Mouse (Mus musculus) gastrocnemius, postnatal 36 days (tissue): Measurements from ENCODE around the gene Dirc2. TPM values are rescaled to one million over a fixed set of nuclear protein-coding genes. Genes with fewer than 3 reads are reported as not detected.

ENCODE experiments used
- DNase-seq, 2 experiments: peaks; one replicate each; pipeline ENCODE4 v3.0.0; 2022
- intact Hi-C: fragments of 180-260 bp; cut with DNase I; formaldehyde crosslinking; loops from one replicate; pipeline ENCODE4 v1.15.1; 2025
- total RNA-seq, 2 experiments: library from RNA; stranded (reverse); gene quantifications; 2 replicates each; pipeline ENCODE4 v1.2.3; 2021

The Dirc2 gene
- total RNA-seq, 2 experiments from 2014 or later, result 54.7 to 57.4 TPM

DNA sequence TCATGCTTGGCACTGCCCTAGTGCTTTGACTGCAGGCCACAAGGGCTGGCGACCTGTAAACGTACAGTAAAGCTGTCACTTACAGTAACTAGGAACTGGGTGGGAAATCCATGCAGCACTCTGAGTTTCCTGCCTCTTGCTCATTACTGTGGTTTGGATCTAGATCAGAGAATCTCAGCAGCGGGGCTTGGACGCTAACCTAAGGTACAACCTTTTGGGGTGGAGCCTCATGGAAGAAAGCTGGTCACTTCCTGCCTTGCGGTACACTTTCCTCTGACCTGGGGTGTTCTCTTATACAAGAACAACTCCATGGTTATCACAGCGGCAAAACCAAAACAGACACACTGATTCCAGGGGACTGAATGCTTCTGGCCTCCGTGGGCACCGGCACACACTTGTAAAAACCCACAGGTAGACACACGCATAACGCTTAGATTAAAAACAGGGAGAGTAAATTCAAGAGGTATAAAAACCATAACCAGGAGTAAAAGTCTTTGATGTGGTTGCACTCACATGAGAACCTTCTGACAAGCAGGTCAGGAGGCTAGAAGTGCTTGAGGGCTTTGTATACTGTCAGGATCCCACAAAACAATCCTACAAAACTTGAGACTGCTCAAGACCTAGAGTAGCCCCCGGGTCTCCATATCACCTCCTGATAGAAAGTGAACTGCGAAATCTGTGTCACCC, 26.8 kb downstream of the Dirc2 start:
- intact Hi-C loops, result no loop called here

DNA sequence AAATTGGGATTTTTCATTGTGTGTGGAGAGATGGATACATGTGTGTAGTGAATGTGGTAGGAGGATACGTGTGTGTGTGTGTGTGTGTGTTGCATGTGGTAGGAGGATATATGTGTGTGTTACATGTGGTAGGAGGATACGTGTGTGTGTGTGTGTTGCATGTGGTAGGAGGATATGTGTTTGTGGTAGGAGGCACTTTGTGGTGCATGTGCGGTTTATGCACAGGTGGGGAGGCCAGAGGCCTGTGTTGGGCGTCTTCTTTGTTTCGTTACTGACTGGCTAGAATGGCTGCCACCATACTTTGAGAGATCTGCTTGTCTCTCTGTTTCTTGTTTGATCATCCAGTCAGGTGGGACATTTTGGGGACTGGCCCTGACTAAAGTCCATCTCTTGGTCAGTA, 27.5 kb downstream of the Dirc2 start:
- no peak for DNase-seq
- intact Hi-C loops, result no loop called here

More for the DNA sequence above, 26.8 kb downstream of the Dirc2 start:
- no peak for DNase-seq

DNA sequence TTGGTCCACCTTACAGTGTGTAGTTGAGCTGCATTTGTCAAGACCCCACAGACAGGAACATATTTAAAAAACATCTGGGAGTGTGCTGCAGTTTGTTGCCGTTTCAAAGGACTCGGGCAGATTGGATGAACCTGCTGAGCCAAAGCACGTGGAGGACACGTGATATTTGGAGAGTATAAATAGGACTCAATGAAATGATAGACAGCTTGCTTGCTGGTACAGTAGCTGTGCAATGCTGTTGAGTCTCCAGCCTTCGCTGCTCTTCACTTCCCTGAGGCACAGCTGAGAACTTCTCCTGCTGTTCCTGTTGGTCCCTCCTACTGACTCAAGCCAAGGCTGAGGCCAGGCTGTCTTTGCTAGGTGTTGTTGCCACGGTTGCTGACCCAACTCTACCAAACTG, 28.2 kb downstream of the Dirc2 start:
- intact Hi-C loops, result no loop called here
- no peak for DNase-seq

DNA sequence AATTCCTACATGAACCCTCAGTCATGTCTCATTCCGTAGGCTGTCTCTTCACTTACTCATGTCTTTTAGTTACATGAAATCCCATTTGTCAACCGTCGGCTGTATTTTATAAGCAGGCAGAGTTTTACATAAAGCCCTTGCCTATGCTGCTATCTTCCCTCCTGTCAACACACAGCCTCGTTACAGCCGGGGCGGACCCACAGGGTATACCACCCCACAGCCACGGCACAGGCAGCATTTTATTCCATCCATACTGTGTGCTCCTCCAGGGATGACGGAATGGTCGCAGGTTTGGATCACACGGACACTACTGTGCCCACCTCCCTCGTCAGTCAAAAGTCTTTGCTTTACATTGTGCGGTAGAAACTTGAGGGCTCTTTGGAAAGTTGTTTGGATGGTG, 28.8 kb downstream of the Dirc2 start:
- intact Hi-C loops, result no loop called here
- DNase-seq, result no peak

DNA sequence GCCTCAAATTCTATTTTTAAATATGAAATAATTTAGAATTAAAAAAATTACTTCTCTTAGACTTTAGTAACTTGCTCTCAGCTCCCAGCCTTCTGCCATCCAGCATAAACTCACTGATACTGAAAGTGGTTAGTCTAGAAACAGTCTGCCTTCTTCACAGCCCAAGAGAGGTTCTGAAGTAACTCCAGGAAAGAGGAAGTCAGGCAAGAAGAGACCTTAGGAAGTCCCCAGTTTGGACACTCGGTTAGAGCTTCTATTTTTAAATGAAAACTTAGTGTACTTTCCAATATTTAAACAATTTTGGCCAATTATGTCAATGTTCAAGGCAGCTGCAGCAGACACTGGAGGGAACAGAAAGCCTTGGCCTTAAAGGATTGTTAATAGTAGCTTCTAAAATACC, 29.6 kb downstream of the Dirc2 start:
- no peak for DNase-seq
- intact Hi-C loops, result loop anchor here (5.0 kb wide), 1 partner anchor 33 kb away; the partner anchor contains the start of gene Hspbap1

DNA sequence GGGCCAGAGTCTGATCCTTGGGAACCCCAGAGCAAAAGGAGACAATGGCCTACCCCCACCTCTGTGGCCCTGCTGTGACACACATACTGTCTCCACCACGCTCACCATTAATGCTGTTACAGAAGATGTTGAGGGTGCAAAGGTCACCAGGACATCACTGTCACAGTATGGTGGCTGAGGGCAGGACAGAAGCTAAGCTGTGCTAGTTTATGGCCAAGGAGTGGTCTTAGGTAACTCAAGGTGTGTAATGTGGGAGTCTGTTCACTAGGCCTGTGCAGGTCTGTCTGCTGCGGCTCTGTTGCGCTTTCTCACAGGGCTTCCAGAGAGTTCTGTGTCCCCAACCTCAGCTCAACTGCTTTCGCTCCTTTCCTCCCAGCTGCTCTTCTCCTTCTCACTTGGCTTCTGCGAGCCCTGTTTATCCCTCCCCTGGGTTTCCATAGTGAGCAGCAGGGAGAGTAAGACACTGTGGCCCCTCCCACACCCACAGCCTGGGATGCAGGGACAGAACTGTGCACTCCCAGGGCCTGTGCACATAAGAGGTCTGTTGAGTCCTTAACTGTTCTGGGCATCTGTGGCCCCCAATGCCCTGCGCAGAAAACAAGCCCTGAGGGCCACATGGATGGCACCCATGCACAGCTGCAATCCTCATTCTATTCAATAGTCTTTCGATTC, 30.9 kb downstream of the Dirc2 start:
- peak in 1 of 2 experiments; percentile 16 for DNase-seq
- intact Hi-C loops, result loop anchor here (5.0 kb wide), 1 partner anchor 34 kb away; the partner anchor contains the start of gene Hspbap1

DNA sequence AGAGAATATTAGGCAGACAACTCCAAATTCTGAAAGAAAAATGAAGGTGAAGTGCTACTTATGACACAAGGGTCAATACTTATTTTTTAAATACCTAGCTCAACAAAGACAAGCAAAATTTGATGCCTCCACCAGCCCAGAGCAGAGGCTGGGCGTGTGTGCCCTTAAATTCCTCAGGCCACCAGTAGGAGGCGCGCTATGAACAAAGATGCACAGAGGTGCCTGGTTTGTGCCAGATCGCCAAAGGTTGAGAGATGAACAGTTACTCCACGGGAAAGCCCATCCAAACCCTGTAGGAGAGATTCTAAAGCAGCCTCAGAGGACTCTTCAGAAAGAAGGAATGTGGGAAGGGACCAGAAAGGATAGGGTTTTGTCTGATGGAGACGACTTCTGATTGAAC, 35.1 kb downstream of the Dirc2 start:
- intact Hi-C loops, result loop anchor here (1.0 kb wide), 1 partner anchor 83 kb away; no protein-coding TSS in a partner anchor
- peak; percentile 61 to 70 for DNase-seq

DNA sequence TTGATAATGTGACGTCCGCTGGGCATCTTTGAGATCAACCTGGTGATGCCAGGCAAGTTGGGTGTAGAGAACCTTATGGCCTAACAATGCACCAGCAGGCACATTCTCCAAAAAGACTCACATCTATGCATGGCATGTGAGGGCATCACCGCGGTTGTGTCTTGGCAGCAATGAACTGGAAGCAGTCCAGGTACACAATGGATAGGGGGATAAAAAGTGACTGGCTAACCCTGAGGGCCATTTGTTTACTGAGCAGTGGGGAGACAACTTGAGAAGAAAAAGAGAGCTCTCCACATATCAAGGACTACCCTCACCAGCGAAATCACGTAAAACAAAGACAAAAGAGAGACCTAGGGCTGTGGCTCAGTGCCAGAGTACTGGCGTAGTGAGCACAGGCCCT, 37.1 kb downstream of the Dirc2 start:
- no peak for DNase-seq
- intact Hi-C loops, result no loop called here

DNA sequence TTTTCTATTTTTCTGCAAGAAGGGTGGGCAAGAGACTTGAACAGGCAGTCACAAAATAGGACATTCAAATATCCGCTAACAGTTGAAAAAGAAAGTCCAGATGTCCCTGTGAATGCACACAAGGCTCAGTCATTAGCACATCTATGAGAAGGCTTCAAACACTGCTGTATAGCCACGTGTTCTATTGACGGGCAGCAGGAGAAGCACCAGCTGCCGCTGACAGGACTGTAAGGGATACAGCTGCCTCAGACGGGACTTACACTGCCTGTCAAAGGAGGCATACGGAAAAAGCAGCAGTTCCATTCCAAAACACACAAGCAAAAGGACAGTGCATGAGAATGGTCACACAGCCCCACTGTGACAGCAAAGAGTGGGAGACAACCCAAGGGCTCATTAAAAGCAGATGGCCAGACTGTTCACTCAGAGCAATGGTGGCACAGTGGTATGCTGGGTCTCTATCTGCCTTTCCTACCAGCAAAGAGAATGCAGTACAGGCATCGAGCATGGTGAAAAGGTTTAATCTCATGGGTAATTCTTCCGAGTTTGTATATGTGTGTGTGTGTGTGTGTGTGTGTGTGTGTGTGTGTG, 39.9 kb downstream of the Dirc2 start:
- intact Hi-C loops, result no loop called here
- no peak for DNase-seq

DNA sequence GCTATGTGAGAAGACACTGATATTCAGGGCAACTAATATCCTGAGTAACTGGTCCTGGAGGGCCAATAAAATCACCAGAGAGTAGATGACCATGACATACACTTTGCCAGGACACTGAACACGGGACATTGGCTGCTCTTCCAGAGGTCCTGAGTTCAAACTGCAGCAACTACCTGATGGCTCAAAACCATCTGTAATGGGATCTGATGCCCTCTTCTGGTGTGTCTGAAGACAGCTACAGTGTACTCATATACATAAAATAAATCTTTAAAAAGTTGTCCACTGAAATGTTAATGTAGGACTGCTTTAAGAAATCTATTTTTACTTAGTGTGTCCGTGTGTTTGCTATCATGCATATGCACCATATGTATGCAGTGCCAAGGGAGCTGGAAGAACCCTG, 42.6 kb downstream of the Dirc2 start:
- intact Hi-C loops, result no loop called here
- DNase-seq, result no peak

DNA sequence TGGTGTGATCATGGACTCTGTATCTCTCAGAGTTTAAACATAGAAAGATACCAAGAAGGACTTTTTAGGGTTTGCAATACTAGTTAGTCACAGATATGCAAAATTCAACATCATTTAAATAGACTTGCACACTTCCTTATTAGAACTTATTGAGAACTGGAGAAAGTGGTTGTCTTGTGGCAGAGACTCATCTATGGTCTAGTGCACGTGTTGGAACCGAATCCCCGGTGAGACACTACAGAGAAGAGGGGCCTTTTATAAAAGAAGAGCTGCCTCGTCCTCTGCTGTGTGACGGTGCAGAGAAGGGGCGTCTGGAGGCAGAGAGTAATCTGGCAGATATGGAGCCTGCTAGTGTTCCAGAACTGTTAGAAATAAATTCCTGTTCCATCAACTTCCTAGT, 44.6 kb downstream of the Dirc2 start:
- intact Hi-C loops, result no loop called here
- DNase-seq, result no peak

DNA sequence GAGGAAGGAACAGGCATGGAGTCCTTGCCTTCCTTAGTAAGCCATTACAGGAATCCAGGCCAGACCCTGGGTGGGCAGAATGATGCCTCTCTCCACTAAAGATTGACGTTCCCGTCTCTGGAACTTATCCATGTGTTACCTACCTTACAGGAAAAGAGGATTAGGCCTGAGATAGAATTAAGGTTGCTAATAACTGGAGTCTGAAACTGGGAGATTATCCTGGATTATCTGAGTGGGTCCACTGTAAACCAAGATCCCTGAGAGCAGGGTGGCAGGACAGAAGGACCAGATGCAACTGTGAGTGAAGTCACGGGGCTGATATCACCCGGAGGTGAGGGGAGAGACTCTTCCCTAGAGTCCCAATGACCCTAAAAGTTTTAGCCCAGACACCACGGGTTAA, 51.4 kb downstream of the Dirc2 start:
- intact Hi-C loops, result no loop called here
- DNase-seq, result no peak

DNA sequence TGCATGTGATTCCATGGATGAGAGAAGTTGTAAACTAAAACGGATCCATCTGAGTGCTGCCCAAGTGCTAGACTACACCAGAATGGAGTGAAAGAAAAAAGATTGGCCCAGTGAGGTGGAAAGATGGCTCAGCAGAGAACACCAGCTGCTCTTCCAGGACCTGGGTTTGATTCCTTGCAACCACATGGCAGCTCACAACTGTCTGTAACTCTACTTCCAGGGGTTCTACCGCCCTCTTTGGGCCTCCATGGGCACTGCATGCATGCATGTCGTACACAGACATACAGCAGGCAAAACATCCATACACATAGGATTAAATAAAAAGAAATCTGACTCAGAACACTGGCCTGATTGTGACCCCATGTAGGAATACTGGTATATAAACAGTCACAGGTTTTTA, 52.9 kb downstream of the Dirc2 start:
- intact Hi-C loops, result no loop called here
- no peak for DNase-seq

DNA sequence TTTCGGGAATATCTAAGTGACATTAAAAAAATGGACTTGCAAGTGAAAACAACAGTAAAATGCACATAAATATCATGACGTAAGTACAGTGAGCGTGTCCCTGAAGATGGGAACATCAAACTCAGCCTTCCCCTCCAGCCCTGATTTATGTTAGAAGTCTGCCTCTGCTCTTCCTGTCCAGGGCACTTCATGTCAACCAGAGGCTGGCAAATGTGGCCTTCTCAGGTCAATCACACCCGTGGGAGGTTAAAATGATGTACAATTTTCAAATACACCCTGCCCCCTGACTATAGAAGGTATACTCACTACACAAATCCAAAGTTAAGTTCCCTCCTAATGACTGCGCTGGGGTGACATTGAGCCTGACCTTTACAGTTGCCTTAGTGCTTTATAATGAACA, 53.4 kb downstream of the Dirc2 start:
- DNase-seq, result no peak
- intact Hi-C loops, result no loop called here

DNA sequence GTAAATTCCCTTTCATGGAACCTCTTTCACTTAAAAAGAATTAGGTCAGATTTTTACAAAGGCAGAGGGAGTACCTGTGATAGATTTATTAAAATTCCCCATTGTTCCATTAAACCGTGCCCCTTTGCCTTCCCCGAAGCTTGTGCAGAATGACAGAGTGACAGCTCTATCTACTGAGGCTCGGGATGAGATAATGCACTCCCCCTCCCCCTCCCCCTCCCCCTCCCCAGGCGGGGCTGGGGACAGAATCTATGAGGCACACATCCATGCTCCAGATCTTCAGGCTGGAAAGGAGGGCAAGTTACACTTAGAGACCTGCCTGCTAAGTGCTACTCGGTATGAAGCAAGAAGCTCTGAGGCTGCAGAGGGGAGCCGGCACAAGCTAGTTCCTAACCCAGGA, 53.8 kb downstream of the Dirc2 start:
- intact Hi-C loops, result no loop called here
- DNase-seq, result no peak

DNA sequence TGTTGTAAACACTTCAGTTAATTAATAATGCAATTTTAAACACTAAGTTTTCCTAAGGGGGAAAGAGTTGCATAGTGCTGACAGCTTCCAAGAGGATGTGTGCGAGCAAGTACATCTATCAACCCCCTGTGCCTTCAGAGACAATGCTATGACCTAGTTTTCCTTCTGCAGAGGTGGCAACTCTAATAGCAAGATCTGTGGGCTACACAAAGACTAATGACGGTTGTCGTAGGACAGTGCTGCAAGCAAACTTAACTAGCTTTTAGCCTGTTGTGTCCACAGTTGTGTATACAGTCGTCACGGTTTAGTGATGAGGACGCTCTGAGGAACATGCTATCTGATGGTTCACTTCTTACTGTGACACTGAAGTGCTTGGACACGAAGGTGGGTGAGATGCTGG, 54.5 kb downstream of the Dirc2 start:
- no peak for DNase-seq
- intact Hi-C loops, result no loop called here

DNA sequence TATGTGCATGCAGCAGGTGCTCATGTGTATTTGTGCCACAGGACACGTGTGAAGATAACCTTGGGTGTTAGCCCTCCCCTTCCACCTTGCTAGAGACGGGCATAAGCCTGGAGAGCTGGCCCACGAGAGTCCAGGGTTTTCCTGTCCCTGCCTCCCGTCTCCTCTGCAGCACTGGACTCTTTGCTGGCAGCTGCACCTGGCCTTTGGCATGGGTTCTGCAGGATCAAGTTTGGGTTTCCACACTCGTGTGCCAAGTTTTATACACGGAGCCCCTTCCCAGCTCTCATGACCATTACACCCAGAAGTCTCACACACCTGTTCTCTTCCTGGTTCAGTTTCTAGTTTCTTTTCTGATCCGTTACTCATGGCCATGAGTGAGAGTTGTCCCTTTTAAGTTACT, 55.5 kb downstream of the Dirc2 start:
- intact Hi-C loops, result no loop called here
- DNase-seq, result peak; percentile 44 to 57

DNA sequence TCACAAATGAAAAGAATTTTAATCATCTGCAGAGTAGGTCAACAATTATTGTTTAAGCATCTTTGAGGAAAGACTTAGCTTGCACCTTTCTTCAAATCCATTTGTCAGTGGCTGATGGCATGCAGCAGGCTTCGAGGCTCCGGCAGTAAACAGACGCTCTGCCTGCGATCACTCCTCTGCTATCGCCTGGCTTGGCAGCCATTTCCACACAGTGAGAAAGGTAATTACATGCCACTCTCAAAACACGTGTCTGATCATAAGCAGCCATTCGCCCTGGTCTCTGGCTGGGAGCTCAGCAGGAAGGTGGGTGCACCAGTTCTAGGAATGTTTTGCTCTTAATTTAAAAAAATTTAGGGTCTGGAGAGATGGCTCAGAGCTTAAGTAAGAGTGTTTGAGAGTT, 58.2 kb downstream of the Dirc2 start:
- intact Hi-C loops, result no loop called here
- no peak for DNase-seq

DNA sequence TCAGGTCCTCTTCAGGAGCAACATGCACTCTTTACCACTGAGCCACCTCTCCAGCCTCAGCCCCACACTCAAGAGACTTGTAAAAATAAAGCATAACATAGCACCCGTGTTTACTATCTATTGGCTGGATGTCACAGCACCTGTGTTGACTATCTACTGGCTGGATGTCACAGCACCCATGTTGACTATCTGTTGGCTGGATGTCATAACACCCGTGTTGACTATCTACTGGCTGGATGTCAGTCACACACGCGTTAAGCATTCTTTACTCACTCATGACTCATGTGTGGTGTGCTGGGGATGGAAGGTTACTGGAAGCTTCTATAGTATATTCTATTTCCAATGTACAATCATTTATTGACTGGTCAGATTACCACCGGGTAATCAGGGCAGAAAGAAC, 62.2 kb downstream of the Dirc2 start:
- DNase-seq, result no peak
- intact Hi-C loops, result loop anchor here (10.0 kb wide), 1 partner anchor 392 kb away; no protein-coding TSS in a partner anchor

DNA sequence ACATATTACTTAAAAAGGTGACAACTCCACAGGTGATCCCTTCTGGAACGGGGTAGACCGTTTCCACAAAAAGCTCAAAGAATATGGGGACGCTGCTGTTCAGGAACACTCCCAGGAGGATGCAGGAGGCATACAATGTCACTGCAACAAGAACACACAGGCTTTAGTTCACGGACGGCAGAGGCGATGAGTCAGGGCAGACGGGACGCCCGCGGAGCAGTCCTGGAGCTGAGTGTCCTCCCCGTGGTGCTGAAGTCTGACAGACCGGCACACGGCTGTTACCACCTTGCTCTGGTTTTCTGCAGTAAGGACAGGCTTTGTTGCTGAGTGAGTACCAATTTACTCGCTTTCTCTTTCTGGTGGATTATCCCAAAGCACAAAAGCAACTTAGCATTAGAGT, 64.4 kb downstream of the Dirc2 start:
- intact Hi-C loops, result loop anchor here (10.0 kb wide), 1 partner anchor 390 kb away; no protein-coding TSS in a partner anchor
- no peak for DNase-seq

DNA sequence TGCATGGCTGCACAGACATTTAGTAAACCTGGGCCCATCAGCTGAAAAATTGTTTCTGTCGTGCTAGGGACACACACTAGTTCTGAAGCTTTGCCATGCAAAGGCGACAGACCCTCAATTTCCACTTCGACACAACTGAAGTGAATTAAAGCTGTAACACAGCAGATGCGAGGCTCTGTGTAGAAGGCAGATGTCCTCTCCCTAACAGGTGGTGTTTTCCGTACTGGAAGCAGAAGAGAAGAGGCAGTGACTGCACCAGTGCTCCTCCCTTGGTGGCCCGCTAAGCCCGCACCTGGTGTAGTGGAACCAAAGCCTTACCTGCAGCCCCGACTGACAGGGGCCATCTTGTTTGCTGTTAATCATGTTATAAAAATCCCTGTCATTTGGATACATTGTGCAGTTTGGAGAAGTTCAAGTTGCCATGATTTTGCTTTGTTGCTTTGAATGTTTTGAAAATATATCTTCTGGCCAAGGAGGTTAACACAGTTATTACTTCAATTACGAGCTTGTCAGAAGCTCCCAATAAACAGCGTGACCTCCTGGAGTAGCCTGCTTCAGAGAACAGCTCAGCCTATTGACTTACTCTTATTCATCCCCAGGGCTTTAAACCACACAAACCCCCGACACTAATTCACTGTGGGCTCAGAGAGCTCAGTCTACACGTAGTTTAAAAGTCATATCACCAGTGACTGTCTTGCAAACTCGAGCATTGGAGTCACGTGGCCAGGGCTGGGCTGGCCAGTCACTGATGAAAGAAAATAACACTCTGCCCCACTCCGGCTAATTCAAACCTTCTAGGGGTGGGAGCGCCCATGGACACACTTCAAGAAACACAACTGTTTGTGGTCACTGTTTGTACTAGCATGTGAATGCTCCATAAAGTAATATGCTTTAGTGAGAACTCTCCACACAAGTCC, 65.1 kb downstream of the Dirc2 start:
- DNase-seq, result no peak
- intact Hi-C loops, result loop anchor here (10.0 kb wide), 1 partner anchor 389 kb away; no protein-coding TSS in a partner anchor
